Mouse (Mus musculus) embryo, embryonic 11 days (tissue): ENCODE measurements around the gene C130050O18Rik.
A peak's percentile ranks its signal among the peaks of the same experiment; 100 is the strongest.
"Not testable (repeated sequence)": the region's sequence is repeated elsewhere in the genome, so short reads cannot be mapped to it uniquely, and the experiment has no call there.

ENCODE experiments used
- DNase-seq: peaks from one replicate; pipeline ENCODE4 v3.0.0-alpha.2; 2015

C130050O18Rik gene

GRCm38 (mm10) chr5:139380385-139381248, 24.5 kb upstream of the C130050O18Rik start:
- peak; percentile 96 for DNase-seq

GRCm38 (mm10) chr5:139381586-139382513, 23.2 kb upstream of the C130050O18Rik start:
- no peak for DNase-seq

- DNase-seq, result no peak
Measured at GRCm38 (mm10) chr5:139382760-139383159, 22.3 kb upstream of the C130050O18Rik start.

- no peak for DNase-seq
Measured at GRCm38 (mm10) chr5:139383234-139383633, 21.8 kb upstream of the C130050O18Rik start.

GRCm38 (mm10) chr5:139384531-139384930, 20.5 kb upstream of the C130050O18Rik start:
- DNase-seq, result no peak

GRCm38 (mm10) chr5:139386047-139386446, 19.0 kb upstream of the C130050O18Rik start:
- no peak for DNase-seq

GRCm38 (mm10) chr5:139387329-139388194, 17.5 kb upstream of the C130050O18Rik start:
- DNase-seq, result no peak

- DNase-seq, result no peak
Measured at GRCm38 (mm10) chr5:139388195-139388570, 16.9 kb upstream of the C130050O18Rik start.

GRCm38 (mm10) chr5:139388694-139389675, 16.1 kb upstream of the C130050O18Rik start:
- no peak for DNase-seq

GRCm38 (mm10) chr5:139389676-139390061, 15.4 kb upstream of the C130050O18Rik start:
- DNase-seq, result peak; percentile 48

GRCm38 (mm10) chr5:139390324-139391119, 14.6 kb upstream of the C130050O18Rik start:
- DNase-seq, result not testable (repeated sequence)

- DNase-seq, result no peak
Measured at GRCm38 (mm10) chr5:139391309-139391990, 13.6 kb upstream of the C130050O18Rik start.

GRCm38 (mm10) chr5:139392219-139393196, 12.6 kb upstream of the C130050O18Rik start:
- DNase-seq, result no peak

- DNase-seq, result no peak
Measured at GRCm38 (mm10) chr5:139393197-139393588, 11.9 kb upstream of the C130050O18Rik start.

GRCm38 (mm10) chr5:139394399-139394798, 10.7 kb upstream of the C130050O18Rik start:
- DNase-seq, result no peak

GRCm38 (mm10) chr5:139395528-139395927, 9.6 kb upstream of the C130050O18Rik start:
- DNase-seq, result no peak

GRCm38 (mm10) chr5:139397359-139397916, 7.6 kb upstream of the C130050O18Rik start:
- DNase-seq, result no peak
